ENCODE assay signal across 11 mouse cellular contexts in genomic region chr4:109930445-109930844, GRCm38 (mm10). TPM values are rescaled to one million over a fixed set of nuclear protein-coding genes. Genes with fewer than 3 reads are reported as not detected.
DNase-seq lines count a peak whose midpoint lies in the region; ATAC-seq and TF ChIP-seq lines count a peak whose summit lies in the region.
"Had no signal": no experiment of that assay in that cellular context is flagged by ENCODE, and none has a peak within 500 bp of the region (broad histone marks: within the 10 kb centered on the region; RNA-seq: fewer than 3 reads in every experiment).

No protein-coding gene starts in this region.

- TF ChIP-seq CTCF in E14TG2a.4 (conservative IDR thresholded peaks at IDR 0.05; ENCODE audit: low read length), result peak; percentile 64

- 100% methylated on average over 1 of the region's 1 CpGs for WGBS in hindbrain, embryonic 10.5 days

- no peaks in the 10 kb centered on the region for H3K27me3 ChIP-seq in E14TG2a.4 (ENCODE audit: insufficient read depth, low read length)
- no peaks in the 10 kb centered on the region for H3K27me3 ChIP-seq in splenic B cell, adult 2 months (ENCODE audit: control insufficient read depth, insufficient read depth, low read length, poor library complexity, severe bottlenecking)
- H3K27me3 ChIP-seq in hindbrain, embryonic 10.5 days (ENCODE audit: insufficient read depth, poor library complexity, severe bottlenecking), result no peaks in the 10 kb centered on the region

- no peak overlapping the region for H3K27ac ChIP-seq in hindbrain, embryonic 10.5 days
- H3K27ac ChIP-seq: forebrain, embryonic 10.5 days had no signal

- H3K9me3 ChIP-seq in E14TG2a.4 (ENCODE audit: low read length), result no peaks in the 10 kb centered on the region
- no peaks in the 10 kb centered on the region for H3K9me3 ChIP-seq in hindbrain, embryonic 10.5 days
- H3K9me3 ChIP-seq: forebrain, embryonic 10.5 days had no signal

- DNase-seq in kidney, postnatal 10 days, result peak; percentile 6
- DNase-seq in kidney, postnatal 25 days, result no peak
- DNase-seq in splenic B cell, adult 2 months (ENCODE audit: low read depth, low spot score), result peak; percentile 29
- no peak for DNase-seq in spleen, postnatal 14 days (ENCODE audit: low spot score in 2 of 2)
- no peak for DNase-seq in hindbrain, embryonic 10.5 days (ENCODE audit: low spot score)
- no peak for DNase-seq in frontal cortex, postnatal 36 days (ENCODE audit: low spot score in 2 of 2)
- DNase-seq: lung, adult 18-20 months had no signal

- H3K4me3 ChIP-seq in E14TG2a.4 (replicated peaks; ENCODE audit: low read length), result no peak overlapping the region
- no peak overlapping the region for H3K4me3 ChIP-seq in hindbrain, embryonic 10.5 days
- H3K4me3 ChIP-seq: forebrain, embryonic 10.5 days had no signal

- H3K36me3 ChIP-seq in E14TG2a.4 (ENCODE audit: insufficient read depth, low read length), result peaks cover 15% of the 10 kb centered on the region
- no peaks in the 10 kb centered on the region for H3K36me3 ChIP-seq in splenic B cell, adult 2 months (ENCODE audit: control insufficient read depth, insufficient read depth, low read length, poor library complexity, severe bottlenecking)
- peaks cover 2% of the 10 kb centered on the region; the same call in 1 of the 2 replicates for H3K36me3 ChIP-seq in hindbrain, embryonic 10.5 days

- peak; percentile 32 for ATAC-seq in activated CD4-positive, CD25-positive, alpha-beta regulatory T cell, adult 4 months
- ATAC-seq: hindbrain, embryonic 16.5 days had no signal

- no peaks in the 10 kb centered on the region for H3K4me1 ChIP-seq in E14TG2a.4 (replicated peaks; ENCODE audit: low read depth, low read length)
- H3K4me1 ChIP-seq in hindbrain, embryonic 10.5 days (replicated peaks), result no peaks in the 10 kb centered on the region
- H3K4me1 ChIP-seq: forebrain, embryonic 10.5 days had no signal

RNA-seq across cellular contexts. Expression of gene Dmrta2, which starts 47.4 kb away (rescaled TPM):
- not detected for polyA plus RNA-seq in activated CD4-positive, CD25-positive, alpha-beta regulatory T cell, adult 4 months (2017; shearing (Covaris generic))
- 0.30 and 0.41 TPM in 2 replicates for polyA plus RNA-seq in hindbrain, embryonic 10.5 days (2016; fragmentation: Nextera tagmentation; extraction: Ambion mirVana)

Comparison
In these comparisons a context has a peak if more than half of its experiments do, and no peak if none do; other contexts are left out.
1. DNase-seq: peak in kidney, postnatal 10 days (single experiment) and splenic B cell, adult 2 months (single experiment); none in kidney, postnatal 25 days (0 of 2), spleen, postnatal 14 days (0 of 2), hindbrain, embryonic 10.5 days (single experiment) and frontal cortex, postnatal 36 days (0 of 2).